17 mouse cellular contexts compared by ENCODE assay signal in genomic region chr7:80200963-80201539, GRCm38 (mm10). TPM values are rescaled to one million over a fixed set of nuclear protein-coding genes. Genes with fewer than 3 reads are reported as not detected.
DNase-seq lines count a peak whose midpoint lies in the region; ATAC-seq and TF ChIP-seq lines count a peak whose summit lies in the region.
"Had no signal": no experiment of that assay in that cellular context is flagged by ENCODE, and none has a peak within 500 bp of the region (broad histone marks: within the 10 kb centered on the region; RNA-seq: fewer than 3 reads in every experiment).

No protein-coding gene starts in this region.

- peak overlapping the region; percentile 63 for H3K27ac ChIP-seq in brown adipose tissue, adult 24 weeks (replicated peaks; ENCODE audit: low read depth, low read length)
- H3K27ac ChIP-seq in liver, embryonic 14.5 days = peak overlapping the region; percentile 83
- H3K27ac ChIP-seq: embryonic facial prominence, embryonic 13.5 days; kidney, postnatal 0 days had no signal

- WGBS in liver, embryonic 14.5 days (ENCODE audit: insufficient replicate concordance) = 80% methylated on average over 5 of the region's 5 CpGs

- TF ChIP-seq EP300 in liver, embryonic 14.5 days (IDR thresholded peaks at IDR 0.05; ENCODE audit: low read depth) = no peak

- ATAC-seq in megakaryocyte, adult 5-6 weeks (ENCODE audit: poor library complexity, severe bottlenecking) = no peak
- ATAC-seq in liver, embryonic 14.5 days (ENCODE audit: insufficient read depth) = no peak
- ATAC-seq: activated CD4-positive, CD25-positive, alpha-beta regulatory T cell, adult 4 months; lung, postnatal 0 days had no signal

- no peak for TF ChIP-seq CTCF in liver, embryonic 14.5 days (IDR thresholded peaks at IDR 0.05; ENCODE audit: low read depth)

- H3K4me3 ChIP-seq in megakaryocyte, embryonic 14.5 days (replicated peaks) = peak overlapping the region; percentile 98
- no peak overlapping the region for H3K4me3 ChIP-seq in brown adipose tissue, adult 24 weeks (ENCODE audit: insufficient read depth, low read depth, low read length)
- peak overlapping the region; percentile 11 to 77; a peak in 3 of 4 replicates for H3K4me3 ChIP-seq in liver, embryonic 14.5 days (ENCODE audit: insufficient read depth in 1 of 2, low read depth in 2 of 2, low read length in 2 of 2)
- H3K4me3 ChIP-seq: myocyte had no signal

- peaks cover 69% of the 10 kb centered on the region for H3K36me3 ChIP-seq in megakaryocyte, embryonic 14.5 days (replicated peaks; ENCODE audit: low read length)
- H3K36me3 ChIP-seq in liver, embryonic 14.5 days (replicated peaks; ENCODE audit: control insufficient read depth, insufficient read depth, low read depth) = peaks cover 13% of the 10 kb centered on the region

- no peaks in the 10 kb centered on the region for H3K9me3 ChIP-seq in megakaryocyte, embryonic 14.5 days
- H3K9me3 ChIP-seq in liver, embryonic 14.5 days (ENCODE audit: control insufficient read depth, low read length) = no peaks in the 10 kb centered on the region
- H3K9me3 ChIP-seq: embryonic facial prominence, embryonic 13.5 days had no signal

- peaks cover 84% of the 10 kb centered on the region for H3K4me1 ChIP-seq in megakaryocyte, embryonic 14.5 days
- H3K4me1 ChIP-seq in brown adipose tissue, adult 24 weeks (ENCODE audit: control insufficient read depth, insufficient read depth, insufficient read length, low read length) = peaks cover 27% of the 10 kb centered on the region
- peaks cover 77 to 82% of the 10 kb centered on the region in 2 experiments for H3K4me1 ChIP-seq in liver, embryonic 14.5 days (replicated peaks; ENCODE audit: control insufficient read depth in 2 of 2, insufficient read depth in 2 of 2, low read length in 1 of 2)

- peak overlapping the region; percentile 95 for H3K9ac ChIP-seq in liver, embryonic 14.5 days (replicated peaks)

- peak; percentile 74 for DNase-seq in adrenal gland, adult 2 months
- no peak for DNase-seq in adrenal gland, postnatal 4 days (ENCODE audit: low spot score in 2 of 2)
- no peak for DNase-seq in liver, embryonic 14.5 days (ENCODE audit: low read depth in 3 of 3, low spot score in 3 of 3)
- DNase-seq in lung, postnatal 10 days = no peak
- no peak for DNase-seq in ovary, postnatal 10 days (ENCODE audit: low spot score)
- DNase-seq: cerebellum, adult 8-10 months; heart, postnatal 36 days; right cerebral cortex, adult 18-20 months had no signal

- H3K27me3 ChIP-seq in megakaryocyte, embryonic 14.5 days (replicated peaks) = no peaks in the 10 kb centered on the region
- H3K27me3 ChIP-seq in liver, embryonic 14.5 days (ENCODE audit: control insufficient read depth, insufficient read depth, low read length) = no peaks in the 10 kb centered on the region
- H3K27me3 ChIP-seq: embryonic facial prominence, embryonic 13.5 days had no signal

- peak overlapping the region; percentile 87 for H3K4me2 ChIP-seq in liver, embryonic 14.5 days (ENCODE audit: low read depth)

RNA-seq across cellular contexts. Expression of gene Sema4b, which starts 14.4 kb away (rescaled TPM):
- total RNA-seq in adrenal gland, adult 2 months (2021) = 10 to 100 TPM; 57.7 to 66.4 TPM
- 55.1 and 65.8 TPM in 2 replicates for polyA plus RNA-seq in adrenal gland, adult 2 months (2012; rRNA removed)
- total RNA-seq in adrenal gland, postnatal 4 days (2021) = 10 to 100 TPM; 62.1 to 66.9 TPM
- 30.8 and 31.0 TPM in 2 replicates for polyA plus RNA-seq in megakaryocyte, embryonic 14.5 days (2012; ENCODE audit: insufficient read depth, low replicate concordance)
- total RNA-seq in megakaryocyte, adult 5-6 weeks (2015) = 10.1 and 13.7 TPM in 2 replicates
- total RNA-seq in megakaryocyte, adult 5-6 weeks (2017) = 10.5 and 11.1 TPM in 2 replicates
- polyA plus RNA-seq in brown adipose tissue, adult 24 weeks (2012; ENCODE audit: insufficient read depth, insufficient read length, missing spikeins) = 13.1 and 15.1 TPM in 2 replicates
- 6.1 and 6.4 TPM in 2 replicates for polyA plus RNA-seq in liver, embryonic 14.5 days (2012; rRNA removed)
- 8.5 and 9.9 TPM in 2 replicates for polyA plus RNA-seq in liver, embryonic 14.5 days (2014; fragmentation: Nextera tagmentation; extraction: Ambion mirVana)

RNA-seq across cellular contexts. Expression of gene Cib1, which starts 31.6 kb away (rescaled TPM):
- 10 to 100 TPM; 66.7 to 75.3 TPM for total RNA-seq in adrenal gland, adult 2 months (2021)
- 110 and 126 TPM in 2 replicates for polyA plus RNA-seq in adrenal gland, adult 2 months (2012; rRNA removed)
- 10 to 100 TPM; 50.5 to 52.1 TPM for total RNA-seq in adrenal gland, postnatal 4 days (2021)
- 42.4 and 54.0 TPM in 2 replicates for polyA plus RNA-seq in megakaryocyte, embryonic 14.5 days (2012; ENCODE audit: insufficient read depth, low replicate concordance)
- total RNA-seq in megakaryocyte, adult 5-6 weeks (2015) = 107 and 134 TPM in 2 replicates
- 86.5 and 98.1 TPM in 2 replicates for total RNA-seq in megakaryocyte, adult 5-6 weeks (2017)
- polyA plus RNA-seq in brown adipose tissue, adult 24 weeks (2012; ENCODE audit: insufficient read depth, insufficient read length, missing spikeins) = 56.7 and 63.4 TPM in 2 replicates
- 43.1 and 45.9 TPM in 2 replicates for polyA plus RNA-seq in liver, embryonic 14.5 days (2012; rRNA removed)
- polyA plus RNA-seq in liver, embryonic 14.5 days (2014; fragmentation: Nextera tagmentation; extraction: Ambion mirVana) = 90.6 and 94.2 TPM in 2 replicates

RNA-seq across cellular contexts. Expression of gene Gdpgp1, which starts 31.6 kb away (rescaled TPM):
- 1 to 10 TPM; 3.6 to 4.6 TPM for total RNA-seq in adrenal gland, adult 2 months (2021)
- polyA plus RNA-seq in adrenal gland, adult 2 months (2012; rRNA removed) = 2.6 and 2.9 TPM in 2 replicates
- 1 to 10 TPM; 5.0 to 5.1 TPM for total RNA-seq in adrenal gland, postnatal 4 days (2021)
- polyA plus RNA-seq in megakaryocyte, embryonic 14.5 days (2012; ENCODE audit: insufficient read depth, low replicate concordance) = 1.6 and 7.0 TPM in 2 replicates
- 5.2 and 5.4 TPM in 2 replicates for total RNA-seq in megakaryocyte, adult 5-6 weeks (2015)
- total RNA-seq in megakaryocyte, adult 5-6 weeks (2017) = 1.9 and 2.7 TPM in 2 replicates
- polyA plus RNA-seq in brown adipose tissue, adult 24 weeks (2012; ENCODE audit: insufficient read depth, insufficient read length, missing spikeins) = 0.71 and 2.9 TPM in 2 replicates
- 1.3 TPM in 2 replicates for polyA plus RNA-seq in liver, embryonic 14.5 days (2012; rRNA removed)
- 1.1 and 1.2 TPM in 2 replicates for polyA plus RNA-seq in liver, embryonic 14.5 days (2014; fragmentation: Nextera tagmentation; extraction: Ambion mirVana)

RNA-seq across cellular contexts. Expression of gene Ttll13, which starts 45.1 kb away (rescaled TPM):
- 1 to 10 TPM in 1 of 2 experiments, under 1 TPM in 1; 0.89 to 1.2 TPM for total RNA-seq in adrenal gland, adult 2 months (2021)
- polyA plus RNA-seq in adrenal gland, adult 2 months (2012; rRNA removed) = 0.66 TPM in 2 replicates
- 1 to 10 TPM; 3.2 to 4.5 TPM for total RNA-seq in adrenal gland, postnatal 4 days (2021)
- 0.11 TPM in 1 of 2 replicates, not detected in the other for polyA plus RNA-seq in megakaryocyte, embryonic 14.5 days (2012; ENCODE audit: insufficient read depth, low replicate concordance)
- 0.07 TPM in 1 of 2 replicates, not detected in the other for total RNA-seq in megakaryocyte, adult 5-6 weeks (2015)
- 0.12 TPM in 1 of 2 replicates, not detected in the other for total RNA-seq in megakaryocyte, adult 5-6 weeks (2017)
- polyA plus RNA-seq in brown adipose tissue, adult 24 weeks (2012; ENCODE audit: insufficient read depth, insufficient read length, missing spikeins) = not detected in 2 replicates
- polyA plus RNA-seq in liver, embryonic 14.5 days (2012; rRNA removed) = 0.11 and 0.23 TPM in 2 replicates
- 0.18 and 0.20 TPM in 2 replicates for polyA plus RNA-seq in liver, embryonic 14.5 days (2014; fragmentation: Nextera tagmentation; extraction: Ambion mirVana)
- total RNA-seq: granulocyte monocyte progenitor cell, adult 5-6 weeks had no signal

RNA-seq across cellular contexts. Expression of gene Ngrn, which starts 60.0 kb away (rescaled TPM):
- total RNA-seq in adrenal gland, adult 2 months (2021) = 10 to 100 TPM; 35.7 to 50.1 TPM
- polyA plus RNA-seq in adrenal gland, adult 2 months (2012; rRNA removed) = 38.7 and 45.6 TPM in 2 replicates
- total RNA-seq in adrenal gland, postnatal 4 days (2021) = 10 to 100 TPM; 52.0 to 58.2 TPM
- polyA plus RNA-seq in megakaryocyte, embryonic 14.5 days (2012; ENCODE audit: insufficient read depth, low replicate concordance) = 3.8 and 39.8 TPM in 2 replicates
- 24.8 and 28.1 TPM in 2 replicates for total RNA-seq in megakaryocyte, adult 5-6 weeks (2015)
- 21.4 and 21.8 TPM in 2 replicates for total RNA-seq in megakaryocyte, adult 5-6 weeks (2017)
- 26.1 and 27.5 TPM in 2 replicates for polyA plus RNA-seq in brown adipose tissue, adult 24 weeks (2012; ENCODE audit: insufficient read depth, insufficient read length, missing spikeins)
- polyA plus RNA-seq in liver, embryonic 14.5 days (2012; rRNA removed) = 14.2 and 21.4 TPM in 2 replicates
- 26.7 and 28.3 TPM in 2 replicates for polyA plus RNA-seq in liver, embryonic 14.5 days (2014; fragmentation: Nextera tagmentation; extraction: Ambion mirVana)
